Mouse (Mus musculus) urinary bladder, postnatal 36 days (tissue): ENCODE measurements at regions not wholly inside any gene's neighbourhood (a gene's known extent, or its start where the extent isn't known, plus 50 kb on each side); places are given as distances from the start of the nearest gene placed in this dataset.

ENCODE experiments used
- DNase-seq, 2 experiments: peaks; one replicate each; pipeline ENCODE4 v3.0.0; 2022; ENCODE audit warnings: low spot score in 2 of 2, mixed read lengths in 1 of 2

DNA sequence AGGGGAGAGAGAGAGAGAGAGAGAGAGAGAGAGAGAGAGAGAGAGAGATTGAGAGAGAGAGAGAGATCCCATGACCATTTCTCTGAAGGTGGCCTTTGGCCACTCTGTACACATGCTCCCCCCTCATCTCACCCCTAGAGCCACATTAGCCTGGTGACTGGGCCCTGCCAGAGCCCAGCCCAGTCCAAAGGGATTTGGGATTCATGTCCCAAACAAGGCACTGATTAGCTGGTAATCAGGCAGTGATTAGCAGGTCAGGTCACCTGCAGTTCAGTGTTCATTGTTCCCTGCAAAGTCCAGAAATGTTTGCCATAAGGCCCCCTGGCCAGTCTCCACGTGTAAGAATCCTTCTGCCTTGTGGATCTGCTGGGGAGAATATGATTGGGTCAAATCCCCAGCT, 124.1 kb upstream of the Maf start:
- no peak for DNase-seq

- DNase-seq, result no peak
These were observed 122.5 kb upstream of the Maf start for GRCm38 (mm10) chr8:115830012-115830662.

- DNase-seq, result no peak
These were observed 118.9 kb upstream of the Maf start for GRCm38 (mm10) chr8:115826516-115826915.

DNA sequence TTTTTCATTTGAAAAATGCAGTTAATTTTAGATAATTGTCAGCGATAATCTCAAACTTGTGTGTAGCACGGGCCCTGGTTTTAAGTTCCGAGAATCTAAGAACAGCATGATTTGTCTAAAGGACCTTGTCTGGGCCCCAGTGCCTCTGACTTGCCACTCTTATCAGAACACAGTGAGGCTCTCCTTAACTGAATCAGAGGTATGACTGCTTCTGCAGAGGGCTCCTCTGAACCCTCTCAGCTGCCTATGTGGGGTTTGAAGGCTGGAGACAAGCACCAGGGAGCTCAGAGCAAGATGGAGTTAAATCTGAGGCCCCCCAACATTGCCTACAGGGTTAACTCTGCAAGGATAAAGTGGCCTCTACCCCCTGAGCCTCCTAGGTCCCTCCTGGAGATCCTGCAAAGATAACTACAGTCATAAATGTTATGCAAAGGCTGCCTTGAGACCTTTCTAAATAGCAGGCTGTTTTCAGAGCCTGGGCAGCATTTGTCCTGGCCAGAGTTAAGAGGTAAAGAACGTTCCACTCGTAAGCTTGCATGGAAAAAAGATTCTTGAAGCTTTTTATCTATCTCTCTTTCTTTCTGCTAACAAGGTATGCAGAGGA, 118.4 kb upstream of the Maf start:
- no peak for DNase-seq

- DNase-seq, result no peak
These were observed 116.8 kb upstream of the Maf start for GRCm38 (mm10) chr8:115824478-115824785.

DNA sequence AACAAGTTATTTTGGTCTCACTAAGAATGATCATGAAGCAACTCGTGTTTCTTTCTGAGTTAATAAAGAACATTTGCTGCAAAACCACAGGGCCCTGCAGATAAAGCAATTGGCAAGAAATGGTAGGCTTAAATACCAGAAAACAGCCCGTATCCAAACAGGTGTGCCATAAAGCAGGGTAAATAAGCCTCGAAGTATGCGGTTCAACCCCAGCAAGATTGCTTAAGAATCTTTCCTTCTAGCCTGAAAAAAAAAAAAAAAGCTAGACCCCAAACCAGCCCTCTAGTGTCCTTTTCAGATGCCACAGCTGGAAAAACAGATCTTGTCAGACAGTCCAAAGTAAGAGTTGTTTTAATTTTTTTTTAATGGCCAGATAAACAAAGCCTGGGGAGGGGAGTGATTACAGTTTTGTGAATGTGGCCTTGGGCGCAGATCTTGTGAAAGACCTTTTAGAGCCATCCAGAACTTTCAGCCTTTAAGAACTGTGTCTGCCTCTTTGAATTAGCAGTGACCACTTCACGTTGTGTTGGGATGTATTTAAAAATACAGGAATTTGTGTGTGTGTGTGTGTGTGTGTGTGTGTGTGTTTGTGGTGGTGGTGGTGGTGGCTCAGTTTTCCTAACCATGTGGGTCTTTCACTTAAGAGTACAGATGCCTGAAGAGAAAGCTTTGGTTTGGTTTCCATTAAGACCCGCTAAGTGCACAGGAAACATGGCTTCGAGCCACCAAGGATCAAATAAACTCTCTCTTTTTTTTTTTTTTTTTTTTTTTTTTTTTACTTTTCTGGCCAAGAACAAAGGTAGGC, 116.3 kb upstream of the Maf start:
- DNase-seq, result no peak

GRCm38 (mm10) chr8:115813426-115813825, 105.8 kb upstream of the Maf start:
- no peak for DNase-seq

- no peak for DNase-seq
These were observed 99.0 kb upstream of the Maf start for GRCm38 (mm10) chr8:115806579-115806978.

GRCm38 (mm10) chr8:115806139-115806538, 98.5 kb upstream of the Maf start:
- no peak for DNase-seq

DNA sequence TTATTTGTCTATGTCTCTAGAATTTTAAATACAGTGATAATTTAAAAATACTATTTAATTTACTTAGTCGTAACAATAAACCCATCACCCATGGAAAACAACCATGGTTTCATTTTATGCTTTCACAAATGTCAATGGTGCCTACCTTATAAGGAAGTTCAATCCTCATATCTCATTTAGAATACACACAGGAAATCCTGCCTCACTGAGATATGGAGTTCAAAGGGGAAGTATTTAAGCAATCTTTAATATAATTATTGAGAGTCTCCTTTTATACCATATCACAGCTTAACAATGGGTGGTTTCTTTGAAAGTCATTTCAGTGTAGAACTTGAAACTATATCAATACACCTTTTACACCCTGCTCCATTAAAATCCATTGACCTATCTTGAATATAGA, 86.0 kb upstream of the Maf start:
- no peak for DNase-seq

- DNase-seq, result peak in 1 of 2 experiments; percentile 30
These were observed 80.8 kb upstream of the Maf start for GRCm38 (mm10) chr8:115788421-115788820.

DNA sequence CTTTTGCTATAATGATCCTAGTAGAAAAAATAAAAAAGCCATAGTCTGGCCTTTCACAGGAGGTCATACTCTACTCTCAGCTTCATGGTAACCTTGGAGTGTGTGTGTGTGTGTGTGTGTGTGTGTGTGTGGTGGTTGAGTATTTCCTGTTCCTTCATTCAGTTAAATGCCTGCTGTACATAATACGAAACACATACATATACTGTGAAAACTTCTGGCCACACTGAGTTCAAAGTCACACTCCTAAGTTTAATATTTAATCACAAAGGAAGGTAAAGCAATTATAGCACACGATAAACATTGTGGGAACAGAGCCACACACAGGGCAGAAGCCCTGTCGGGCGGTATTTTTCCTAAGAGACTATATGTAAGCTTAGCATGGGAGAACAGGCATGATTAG, 78.6 kb upstream of the Maf start:
- DNase-seq, result no peak

- no peak for DNase-seq
These were observed 78.2 kb upstream of the Maf start for GRCm38 (mm10) chr8:115785769-115786168.

- DNase-seq, result no peak
These were observed 75.8 kb upstream of the Maf start for GRCm38 (mm10) chr8:115783364-115783763.

- DNase-seq, result no peak
These were observed 70.8 kb upstream of the Maf start for GRCm38 (mm10) chr8:115778433-115778832.

DNA sequence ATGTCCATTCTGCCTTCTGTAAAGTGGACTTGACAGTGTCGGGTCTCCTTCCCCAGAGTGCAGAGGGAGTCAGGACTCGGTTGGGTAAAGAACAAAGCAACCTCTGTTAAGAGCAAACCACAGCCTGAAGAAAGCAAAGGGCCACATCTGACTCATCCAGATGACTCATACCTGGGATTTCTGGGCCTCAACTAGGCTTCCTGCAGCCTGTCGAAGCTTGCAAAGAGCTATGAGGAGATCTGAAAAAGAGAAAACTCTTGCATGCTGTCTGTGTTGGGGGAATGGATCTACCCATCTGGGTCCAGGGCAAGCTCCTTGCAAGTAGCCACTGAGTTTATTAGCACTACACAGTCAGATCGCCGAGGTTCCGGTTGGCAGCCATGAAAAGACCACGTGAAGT, 63.5 kb upstream of the Maf start:
- DNase-seq, result peak; percentile 23 to 30

DNA sequence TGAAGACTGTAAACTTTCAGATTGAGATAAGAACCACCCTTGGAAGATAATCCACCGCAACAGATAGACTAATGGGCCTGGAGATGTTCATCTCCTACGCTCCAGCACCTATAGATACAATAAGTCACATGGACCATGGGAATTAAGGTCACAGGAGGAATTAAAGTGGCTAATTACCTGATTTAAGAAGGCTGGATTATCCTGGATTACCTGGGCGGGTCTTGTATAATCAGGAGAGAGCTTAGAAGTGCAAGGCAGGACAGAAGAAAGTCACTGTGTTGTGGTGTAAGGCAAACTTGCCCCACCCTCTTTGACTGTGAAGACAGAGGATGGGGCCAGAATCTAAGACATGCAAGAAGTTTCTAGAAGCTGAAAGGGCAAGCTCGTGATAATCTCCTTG, 61.0 kb upstream of the Maf start:
- no peak for DNase-seq

DNA sequence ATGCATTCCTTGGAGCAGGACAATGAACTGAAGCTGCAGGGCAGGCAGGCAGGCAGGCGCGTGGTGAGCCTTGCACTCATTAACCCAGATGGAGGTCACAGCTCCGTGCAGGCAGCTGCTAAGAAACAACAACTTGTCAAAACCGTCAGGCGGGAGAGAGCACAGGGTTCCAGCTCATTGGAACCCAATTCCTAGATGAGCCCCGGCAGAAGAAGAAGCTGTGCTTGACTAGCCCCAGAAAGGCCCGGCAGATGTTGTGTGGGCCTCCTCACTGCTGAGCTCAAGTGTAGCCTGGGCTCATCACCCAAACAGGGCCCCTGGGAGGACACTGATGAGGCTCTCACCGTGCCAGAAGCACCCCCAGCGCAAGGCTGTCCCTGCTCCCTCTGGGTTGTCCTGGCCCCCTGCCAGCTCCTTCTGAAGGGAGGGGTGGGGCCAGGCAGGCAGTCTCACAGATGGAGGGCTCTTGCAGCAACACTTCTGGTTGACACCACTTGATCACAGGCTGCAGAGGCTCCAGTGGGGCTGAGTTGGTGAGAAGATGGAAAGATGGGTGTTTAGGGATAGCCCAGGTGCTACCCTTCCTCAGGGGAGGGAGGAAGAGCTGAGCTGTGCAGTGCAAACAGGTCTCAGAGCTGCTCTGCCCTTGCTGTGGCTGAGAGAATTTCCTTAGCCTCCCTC, 58.8 kb upstream of the Maf start:
- DNase-seq, result peak in 1 of 2 experiments; percentile 12

DNA sequence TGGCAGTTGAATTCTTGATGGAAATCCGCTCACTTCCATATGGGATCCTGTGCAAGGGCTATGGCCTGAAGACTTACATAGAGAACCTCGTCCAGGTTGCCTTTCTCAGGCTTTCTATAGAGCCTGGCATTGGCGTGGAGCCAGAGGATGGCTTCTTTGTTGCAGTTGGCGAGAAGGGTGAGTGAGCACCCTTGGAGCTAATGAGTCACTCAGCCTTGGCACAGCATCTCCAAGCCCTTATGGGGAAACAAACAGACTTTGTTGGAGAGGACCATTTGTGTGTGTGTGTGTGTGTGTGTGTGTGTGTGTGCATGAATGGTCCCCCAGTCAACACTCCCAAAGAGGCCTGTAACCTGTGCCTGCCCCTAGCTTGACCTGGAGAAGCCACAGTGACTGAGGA, 57.0 kb upstream of the Maf start:
- no peak for DNase-seq

- no peak for DNase-seq
These were observed 50.4 kb upstream of the Maf start for GRCm38 (mm10) chr8:115758011-115758410.
